Mouse (Mus musculus) adrenal gland, postnatal 10 days (tissue): ENCODE measurements at regions not wholly inside any gene's neighbourhood (a gene's known extent, or its start where the extent isn't known, plus 50 kb on each side); places are given as distances from the start of the nearest gene placed in this dataset.
A peak's percentile ranks its signal among the peaks of the same experiment; 100 is the strongest.

Source experiments
- DNase-seq: peaks from one replicate; pipeline ENCODE4 v3.0.0; 2021; ENCODE audit warnings: mixed read lengths

DNA sequence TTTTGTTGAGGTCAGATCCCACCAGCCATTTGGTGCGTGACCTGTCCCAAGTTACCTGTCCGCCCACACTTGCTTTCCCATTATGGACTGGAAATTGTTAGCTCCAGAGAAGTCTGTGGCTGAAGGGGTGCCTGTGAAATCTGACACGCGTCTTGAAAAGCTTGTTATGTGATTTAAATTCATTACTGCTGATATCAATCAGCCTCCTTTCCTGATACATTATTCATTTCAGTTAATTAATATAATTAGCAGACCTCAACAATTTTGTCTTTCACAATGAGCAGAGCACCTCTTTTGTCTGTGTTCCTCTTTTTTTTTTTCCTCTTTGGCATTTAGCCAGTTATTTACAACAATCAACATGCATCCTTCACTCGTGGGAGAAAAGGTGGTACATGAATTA is 58.6 kb upstream of the Grip1 start:
- DNase-seq, result no peak

DNA sequence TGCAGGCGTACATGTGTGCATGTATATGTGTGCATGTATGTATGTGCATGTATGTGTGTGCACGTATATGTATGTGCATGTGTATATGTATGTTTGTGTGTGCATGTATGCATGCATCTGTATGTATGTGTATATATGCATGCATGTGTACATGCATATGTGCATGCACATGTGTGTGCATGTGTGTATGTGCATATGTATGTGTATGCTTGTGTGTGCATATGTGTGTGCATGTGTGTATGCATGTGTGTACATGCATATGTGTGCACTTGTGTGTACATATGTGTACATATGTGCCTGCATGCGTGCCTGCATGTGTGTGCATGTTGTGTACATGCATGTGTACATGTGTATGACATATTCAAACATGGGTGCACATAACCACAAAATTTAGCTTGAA is 65.7 kb upstream of the Grip1 start:
- DNase-seq, result no peak

DNA sequence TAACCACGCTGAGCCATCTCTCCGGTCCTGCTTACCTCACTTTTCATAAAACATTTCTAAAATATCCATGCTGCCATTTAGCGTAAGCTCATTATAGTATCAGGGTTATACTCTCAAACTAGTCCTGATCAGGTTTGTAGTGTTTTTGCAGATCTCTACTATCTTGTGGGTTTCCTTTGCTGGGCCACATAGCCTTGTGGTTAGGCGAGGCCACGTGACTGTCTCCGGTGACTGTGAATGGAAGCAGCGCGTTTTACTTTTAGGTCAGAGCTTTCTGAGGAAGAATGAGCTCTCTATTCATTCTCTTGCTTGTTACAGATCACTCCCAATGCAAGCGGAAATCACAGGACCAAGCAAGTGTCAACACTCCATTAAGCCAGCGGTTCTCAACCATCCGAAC is 71.4 kb upstream of the Grip1 start:
- no peak for DNase-seq

DNA sequence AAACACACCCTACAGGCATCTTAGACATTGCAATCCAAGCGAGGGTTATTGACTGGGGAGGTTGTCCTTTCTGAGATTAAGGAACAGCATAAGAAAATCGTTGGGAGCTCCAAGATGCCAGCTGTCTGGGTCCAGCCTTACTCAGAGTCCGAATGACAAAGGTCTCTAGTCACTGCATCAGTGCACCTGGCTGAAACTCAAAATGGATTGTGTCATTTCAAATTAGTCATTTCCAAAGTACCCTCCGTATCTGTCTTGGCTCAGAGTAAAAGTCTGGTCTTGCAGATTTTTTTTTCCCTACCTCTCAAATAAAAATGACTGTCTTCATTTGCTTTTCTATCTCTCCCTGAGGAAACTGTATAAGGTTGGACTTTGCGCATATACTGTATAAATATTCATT is 85.1 kb upstream of the Grip1 start:
- no peak for DNase-seq

DNA sequence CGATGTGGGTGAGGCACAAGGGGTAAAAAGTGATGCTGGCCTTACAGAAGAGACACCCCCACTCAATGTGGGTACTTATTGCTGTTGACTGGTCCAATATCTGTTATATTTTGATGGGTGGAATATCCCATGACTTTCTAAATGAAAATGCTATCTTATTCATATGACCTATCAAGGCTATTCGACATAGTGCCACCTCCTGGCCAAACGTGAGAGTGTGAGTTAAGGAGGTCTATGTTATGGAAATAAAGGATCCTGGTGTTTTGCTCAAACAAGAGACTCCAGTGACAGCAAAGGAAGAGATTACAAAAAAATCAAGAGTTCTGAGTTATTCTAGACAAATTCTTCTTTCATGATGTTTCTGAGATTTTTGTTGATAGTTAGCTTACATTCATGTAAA is 90.0 kb upstream of the Grip1 start:
- DNase-seq, result peak; percentile 60

DNA sequence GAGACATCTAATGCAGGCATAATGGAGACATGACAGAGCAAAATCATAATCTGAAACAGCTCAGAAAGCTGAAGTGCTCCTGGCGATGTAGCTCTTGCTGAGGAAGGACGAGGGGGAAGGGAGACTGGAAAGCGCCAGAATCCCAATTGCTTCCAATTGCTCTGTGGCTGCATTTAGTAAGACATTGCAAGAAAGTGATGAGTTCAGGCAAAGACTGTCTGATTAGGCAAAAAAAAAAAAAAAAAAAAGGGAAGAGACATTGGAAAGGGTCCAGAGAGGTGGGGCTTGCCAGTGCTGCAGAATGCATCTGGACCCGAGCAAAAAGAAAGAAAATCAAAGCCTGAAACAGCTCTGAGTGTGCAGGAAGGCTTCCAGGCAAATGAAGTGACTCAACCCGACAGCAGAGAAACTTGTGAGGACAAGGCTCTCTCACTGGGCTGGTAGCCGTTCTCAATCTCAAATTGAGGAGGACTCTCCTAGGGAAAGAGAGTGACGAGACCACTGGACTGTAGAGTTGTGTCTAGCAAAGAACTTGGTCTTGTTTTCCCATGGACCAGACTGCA is 94.8 kb upstream of the Grip1 start:
- DNase-seq, result no peak

DNA sequence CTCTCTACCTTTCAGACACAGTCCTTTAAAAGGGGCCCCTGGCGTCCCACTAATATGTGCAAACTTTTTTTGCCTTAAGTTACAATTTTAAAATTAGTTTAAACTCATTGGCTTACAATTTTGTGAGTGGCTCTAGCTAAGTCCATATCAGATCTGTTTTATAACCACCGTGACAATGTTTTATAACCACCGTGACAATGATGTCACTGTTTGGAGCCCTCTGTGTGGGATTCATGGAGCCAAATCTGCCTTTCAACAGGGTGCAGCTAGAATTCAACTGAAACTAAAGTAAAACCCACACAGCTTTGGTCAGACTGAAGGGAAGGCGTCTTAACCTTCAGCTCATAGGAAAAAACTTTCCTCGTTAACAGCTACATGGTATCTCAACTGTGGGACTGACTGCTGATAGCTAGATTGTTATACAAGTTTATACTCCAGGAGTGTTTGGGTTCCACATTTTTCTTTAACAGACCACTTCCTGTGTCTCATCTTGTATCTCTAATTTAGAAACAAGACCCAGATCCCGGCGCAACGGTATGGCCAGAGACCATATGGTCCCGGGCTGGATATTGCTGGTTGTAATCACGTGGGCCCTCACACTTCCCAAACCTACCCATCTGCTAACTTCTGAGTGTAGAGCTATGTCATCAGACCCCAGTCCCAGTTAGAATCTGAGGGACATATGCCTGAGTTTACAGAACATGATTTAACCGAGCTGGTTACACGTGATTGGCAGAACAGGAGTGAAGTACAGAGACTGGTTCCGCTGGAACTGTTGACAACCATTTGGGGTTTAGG is 102.7 kb upstream of the Cand1 start:
- DNase-seq, result no peak

DNA sequence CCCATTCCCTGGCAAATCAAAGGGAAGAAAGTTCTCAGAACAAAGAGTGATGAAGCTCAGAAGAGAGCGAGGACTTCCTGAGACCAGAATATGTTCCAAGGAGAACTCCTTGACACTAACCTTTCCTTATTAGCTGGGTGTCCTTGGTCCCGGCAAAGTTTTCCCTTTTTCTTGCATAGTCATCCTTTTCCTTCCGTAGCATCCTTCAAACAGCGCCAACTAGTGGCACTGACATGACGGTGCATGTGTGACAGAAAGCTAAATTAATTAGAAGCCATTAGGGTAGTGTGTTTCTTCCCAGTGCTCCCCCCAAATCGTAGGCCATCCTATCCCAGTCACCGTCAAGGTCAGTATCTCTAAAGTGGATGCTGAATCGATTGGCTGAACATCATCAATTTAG is 100.5 kb upstream of the Cand1 start:
- DNase-seq, result no peak

DNA sequence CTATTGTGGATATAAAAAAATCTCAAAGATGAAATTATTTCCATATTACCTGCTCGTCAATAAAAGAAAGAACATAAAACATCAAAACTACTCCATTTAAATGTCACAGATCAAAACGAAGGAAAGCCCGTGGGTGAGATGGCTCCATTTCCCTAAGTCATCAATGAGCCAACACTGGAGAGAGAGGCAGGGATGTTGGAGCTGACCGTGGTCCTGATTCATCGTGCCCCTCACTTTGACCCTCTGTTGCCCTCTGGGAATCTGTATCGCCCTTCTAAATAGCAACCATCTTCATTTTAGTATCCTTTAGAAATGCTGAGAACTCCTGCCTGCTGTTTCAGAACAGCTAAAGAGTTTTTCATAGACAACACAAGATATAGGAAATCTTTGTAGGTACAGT is 87.1 kb upstream of the Cand1 start:
- DNase-seq, result peak; percentile 7

DNA sequence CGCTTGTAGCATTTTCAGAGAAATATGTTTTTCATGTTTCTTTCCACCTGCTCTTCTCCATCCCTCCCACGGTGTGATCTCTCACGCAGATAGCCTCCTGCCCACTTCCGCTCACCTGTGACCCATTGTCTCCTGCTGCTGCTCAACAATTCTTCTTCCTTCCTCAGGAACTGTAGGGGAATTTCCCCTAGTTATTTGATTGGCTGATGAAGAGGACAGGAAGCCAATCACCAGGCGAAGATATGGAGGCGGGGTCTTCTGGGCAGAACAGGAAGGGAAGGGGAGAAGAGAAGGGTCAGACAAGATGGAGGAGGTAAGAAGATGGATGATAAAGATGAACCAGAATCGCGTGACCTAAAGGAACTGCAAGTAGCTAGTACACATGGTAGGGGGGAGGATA is 80.1 kb upstream of the Cand1 start:
- DNase-seq, result no peak

DNA sequence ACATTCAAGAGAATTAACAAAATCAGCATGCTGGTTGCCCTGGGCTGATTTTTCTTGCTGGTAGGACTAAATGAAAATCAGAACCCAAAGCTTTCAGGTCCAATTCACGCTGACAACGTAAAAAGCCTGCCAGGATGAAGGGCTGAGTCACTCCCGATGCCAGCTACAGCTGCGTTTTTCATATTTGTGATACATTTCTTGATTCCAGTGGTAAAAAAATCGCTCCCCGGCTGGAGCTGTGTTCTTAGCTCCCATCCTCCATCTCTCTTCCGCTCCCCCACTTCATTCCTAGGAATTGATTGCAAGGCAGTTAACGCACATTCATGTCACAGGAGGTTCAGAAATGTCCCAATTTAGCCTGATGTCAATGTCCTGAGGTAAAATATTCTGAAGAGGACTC is 78.6 kb upstream of the Cand1 start:
- DNase-seq, result no peak

DNA sequence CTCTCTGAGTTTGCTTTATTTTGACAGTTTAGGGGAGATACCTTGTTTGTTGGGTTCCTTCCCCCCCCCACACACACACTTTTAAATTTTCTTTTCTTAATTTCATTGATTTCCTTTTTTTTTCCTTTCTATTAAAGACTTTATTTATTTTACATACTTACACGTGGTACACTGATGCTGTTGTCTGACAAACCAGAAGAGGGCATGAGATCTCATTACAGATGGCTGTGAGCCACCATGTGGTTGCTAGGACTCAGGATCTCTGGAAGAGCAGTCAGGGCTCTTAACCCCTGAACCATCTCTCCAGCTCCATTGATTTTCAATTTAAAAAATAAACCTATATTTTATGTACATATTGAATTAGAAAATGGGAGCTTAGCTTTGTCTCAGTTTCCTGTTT is 71.7 kb upstream of the Cand1 start:
- DNase-seq, result no peak

DNA sequence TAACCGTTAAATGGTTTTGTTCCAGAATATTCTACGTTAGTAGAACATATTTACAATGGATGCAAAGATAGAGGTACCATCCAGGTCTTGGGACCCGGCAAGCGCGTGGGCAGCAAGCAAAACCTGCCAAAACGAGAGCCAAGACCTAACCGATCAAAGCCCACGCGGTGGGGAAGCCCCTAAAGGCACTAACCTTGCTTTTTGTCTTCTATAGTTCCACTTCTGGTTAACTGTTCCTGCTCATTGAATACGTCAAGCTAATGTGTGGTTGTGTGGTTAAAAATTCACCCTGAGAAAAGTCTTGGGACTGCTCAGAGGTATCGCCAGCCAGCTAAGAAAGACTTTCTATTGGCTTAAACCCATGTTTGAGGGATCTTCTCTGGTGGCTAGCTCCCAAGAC is 55.9 kb upstream of the Cand1 start:
- no peak for DNase-seq

DNA sequence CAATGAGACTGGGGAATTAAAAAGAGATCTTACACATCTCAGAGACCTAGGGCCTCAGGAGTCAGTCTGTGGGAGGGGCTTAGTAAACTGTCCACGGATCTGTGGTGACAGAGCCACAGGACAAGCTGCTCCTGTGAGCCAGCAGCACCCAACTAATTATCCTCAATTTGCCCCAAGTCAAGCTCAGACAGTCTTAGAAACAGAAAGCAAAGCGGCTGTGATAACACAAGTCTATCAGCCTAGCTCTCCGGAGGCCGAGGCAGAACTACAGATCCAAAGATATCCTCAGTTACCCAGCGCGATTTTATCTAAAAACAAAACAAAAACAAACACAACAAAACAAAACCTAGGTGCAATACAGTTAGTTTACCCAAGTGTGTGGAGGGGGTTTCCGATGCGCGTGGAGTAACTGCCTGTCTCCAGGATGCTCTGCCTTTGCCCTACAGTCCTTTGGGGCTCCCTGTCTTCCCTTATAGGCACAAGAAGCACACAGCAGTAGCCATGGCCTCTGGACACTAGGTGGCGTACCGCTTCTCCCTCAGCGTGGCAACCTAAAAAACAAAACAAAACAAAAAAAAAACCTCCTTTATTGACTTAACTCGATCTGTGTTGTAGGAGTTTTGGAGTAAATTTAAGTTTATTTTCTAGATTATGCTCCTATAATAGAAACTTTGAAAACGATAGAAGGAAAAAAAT is 54.7 kb upstream of the Cand1 start:
- DNase-seq, result peak; percentile 62

DNA sequence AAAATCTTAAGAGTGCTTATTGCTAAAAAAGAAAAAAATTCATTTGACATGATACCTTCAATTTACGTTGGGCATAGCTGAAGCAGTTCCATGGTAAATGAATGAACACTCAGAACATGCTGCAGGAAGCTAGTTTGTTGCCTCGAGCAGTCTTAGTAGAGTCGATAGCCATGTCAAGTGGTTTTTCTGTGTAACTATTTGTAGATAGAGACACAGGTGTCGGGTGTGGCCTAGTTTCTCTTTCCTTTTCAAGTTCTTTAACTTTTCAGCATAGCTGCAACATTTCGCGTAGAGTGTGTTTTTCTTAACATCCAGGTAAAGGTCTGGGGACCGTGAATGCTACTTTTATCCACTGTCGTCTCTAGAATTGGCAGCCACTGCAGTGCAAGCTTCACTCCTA is 53.5 kb upstream of the Cand1 start:
- no peak for DNase-seq
